Mouse (Mus musculus) monocyte, adult 5-6 weeks (primary cell): ENCODE data around the gene Lingo2. TPM values are rescaled to one million over a fixed set of nuclear protein-coding genes. Genes with fewer than 3 reads are reported as not detected.

ENCODE experiments used
- ATAC-seq: fragments of 153-309, 156-312 bp; replicated peaks from 2 replicates; pipeline ENCODE4 v1.8.0; 2017; ENCODE audit warnings: mild to moderate bottlenecking; ENCODE audit not compliant: low TSS enrichment, insufficient number of reproducible peaks, severe bottlenecking, poor library complexity, low FRiP score
- total RNA-seq: library from RNA; stranded (forward); fragments of 200-1000, 200-491, 200-594 nt; gene quantifications from 3 replicates; pipeline ENCODE4 v1.2.3, GENCODE M21; 2017

Gene Lingo2
- total RNA-seq, result not detected in 3 replicates

GRCm38 (mm10) chr4:36951150-36951954 lies at the start of gene Lingo2:
Gene Lingo2, minus strand, starts transcription at chr4:36951747.
- ATAC-seq, result no peak

DNA sequence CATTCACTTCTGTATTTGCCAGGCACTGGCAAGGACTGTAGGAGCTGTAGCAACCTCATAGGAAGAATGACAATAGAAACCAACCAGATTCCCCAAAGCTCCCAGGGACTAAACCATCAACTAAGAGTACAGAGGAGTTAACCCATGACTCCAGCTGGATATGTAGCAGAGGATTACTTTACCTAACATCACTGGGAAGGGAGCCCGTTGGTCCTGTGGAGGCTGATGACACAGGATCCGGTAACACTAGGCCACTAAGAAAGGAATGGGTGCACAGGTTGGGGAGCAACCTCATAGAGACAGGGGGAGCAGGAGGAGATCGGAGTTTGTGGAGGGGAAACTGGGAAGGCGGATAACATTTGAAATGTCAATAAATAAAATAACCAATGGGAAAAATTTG lies 21.8 kb upstream of the Lingo2 start:
- ATAC-seq, result no peak

DNA sequence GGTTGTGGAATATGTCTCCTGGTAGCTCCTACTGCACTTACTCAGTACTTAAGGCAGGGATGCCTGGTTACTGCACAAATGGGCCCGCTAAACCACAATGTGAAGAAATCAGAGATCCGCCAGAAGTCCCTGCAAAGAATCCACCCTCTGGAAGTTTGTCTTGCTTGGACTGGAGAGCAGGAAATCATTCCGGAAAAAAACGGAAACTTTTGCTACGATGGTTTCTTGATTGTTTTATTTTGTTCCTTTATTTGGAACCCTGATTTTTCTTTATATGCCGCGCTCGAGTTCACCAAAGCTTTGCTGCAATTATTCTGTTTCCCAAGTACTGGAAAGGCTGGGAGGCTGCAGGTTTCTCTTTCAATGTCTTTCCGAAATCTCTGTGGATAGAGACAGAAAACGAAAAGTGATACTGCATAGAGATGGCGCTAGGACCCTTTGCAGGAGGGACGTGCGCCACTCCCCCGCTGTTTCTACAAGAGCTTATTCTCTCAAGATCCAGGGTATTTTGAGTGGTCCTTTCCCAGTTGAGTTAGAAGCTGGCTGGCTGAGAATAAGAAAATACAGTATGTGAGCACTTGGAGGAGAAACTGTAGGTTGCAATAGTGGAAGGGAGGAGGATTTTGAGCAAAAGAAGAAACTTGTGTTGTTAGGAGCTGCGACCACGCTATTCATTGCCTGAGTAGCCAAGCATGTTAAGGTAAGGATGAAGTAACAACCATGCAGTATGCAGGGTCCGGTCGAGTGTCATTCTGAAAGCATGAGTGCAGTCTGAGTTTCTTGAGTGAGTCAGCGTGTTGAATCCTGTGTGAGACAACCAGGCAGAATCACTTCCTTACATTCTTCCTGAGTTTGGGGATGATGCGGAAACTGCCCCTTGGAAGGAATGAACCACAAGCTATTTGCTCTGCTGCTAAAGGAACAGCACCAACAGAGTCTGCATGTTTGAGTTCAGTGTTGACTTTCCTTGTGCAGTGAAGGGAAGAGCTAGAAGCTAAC lies 1.2 kb upstream of the Lingo2 start:
- no peak for ATAC-seq

- no peak for ATAC-seq
Measured at GRCm38 (mm10) chr4:36951955-36952215, 338 bp upstream of the Lingo2 start.

DNA sequence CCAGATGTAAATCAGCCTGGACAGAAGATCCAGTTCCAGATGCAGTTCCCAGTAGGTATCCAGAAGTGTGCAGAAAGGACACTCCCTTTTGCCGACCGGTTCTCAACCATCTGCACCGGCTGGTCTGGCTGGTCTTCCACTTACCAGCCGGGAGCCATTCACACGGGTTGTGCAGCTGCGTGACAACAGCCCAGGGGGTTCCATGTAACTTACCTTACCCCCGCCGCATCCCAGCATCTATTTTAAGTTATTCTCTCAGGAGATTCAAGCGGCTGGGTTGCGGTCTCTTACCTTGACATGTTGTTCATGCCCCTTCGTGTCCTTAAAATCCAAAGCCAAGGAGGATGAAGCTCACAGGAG lies 777 bp downstream of the Lingo2 start:
- ATAC-seq, result no peak

DNA sequence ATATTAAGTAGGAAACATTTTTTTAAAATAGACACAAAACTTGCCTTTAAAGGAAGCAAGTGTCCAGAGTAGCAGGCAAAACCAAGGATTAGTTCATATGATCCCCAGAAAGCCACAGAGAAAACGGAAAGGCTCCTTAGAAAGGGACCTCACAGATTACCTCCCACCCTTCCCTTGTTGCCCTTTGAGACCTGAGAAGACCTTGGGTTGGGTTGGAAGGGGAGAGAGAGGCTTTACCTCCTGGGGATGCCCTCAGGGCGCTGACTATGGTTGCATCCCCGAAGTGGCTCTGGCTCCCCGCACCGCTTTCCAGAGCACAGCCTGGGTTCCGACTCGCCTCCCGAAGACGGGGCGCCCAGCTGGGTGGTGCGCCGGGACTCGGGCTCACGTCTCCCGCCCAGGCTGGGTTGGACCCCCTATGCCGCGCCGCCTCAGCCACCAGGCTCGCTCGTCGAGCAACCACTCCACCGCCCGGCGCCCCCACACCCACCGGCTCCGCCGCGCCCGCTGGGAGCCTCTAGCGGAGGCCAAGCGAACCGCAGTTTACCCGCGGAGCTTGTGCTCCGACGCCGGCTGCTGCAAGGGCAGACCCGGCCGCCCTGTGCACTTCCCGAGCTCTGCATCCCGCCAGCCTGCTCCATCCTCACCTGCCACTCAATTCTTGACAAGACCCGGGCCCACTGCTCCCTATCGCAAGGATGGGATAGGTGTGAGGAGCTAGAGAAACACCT lies 1.4 kb downstream of the Lingo2 start:
- no peak for ATAC-seq

DNA sequence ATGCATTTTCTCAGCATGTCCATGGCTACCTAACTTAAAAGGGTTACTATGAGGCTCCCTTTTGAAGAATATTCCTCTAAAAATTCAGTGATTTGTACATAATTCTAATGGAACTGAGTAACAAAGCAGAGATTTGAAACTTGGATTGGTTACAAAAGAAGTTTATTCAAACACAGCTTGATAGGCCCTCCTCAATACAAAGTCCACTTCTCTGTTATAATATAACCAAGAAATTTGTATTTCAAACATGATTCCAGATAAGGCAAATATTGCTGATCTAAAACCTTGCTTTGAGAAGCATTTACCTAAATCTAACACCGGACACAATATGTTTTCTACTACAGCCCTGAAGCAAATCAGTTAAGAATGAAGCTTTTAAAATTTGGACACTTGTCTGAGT lies 60.7 kb downstream of the Lingo2 start:
- ATAC-seq, result no peak

DNA sequence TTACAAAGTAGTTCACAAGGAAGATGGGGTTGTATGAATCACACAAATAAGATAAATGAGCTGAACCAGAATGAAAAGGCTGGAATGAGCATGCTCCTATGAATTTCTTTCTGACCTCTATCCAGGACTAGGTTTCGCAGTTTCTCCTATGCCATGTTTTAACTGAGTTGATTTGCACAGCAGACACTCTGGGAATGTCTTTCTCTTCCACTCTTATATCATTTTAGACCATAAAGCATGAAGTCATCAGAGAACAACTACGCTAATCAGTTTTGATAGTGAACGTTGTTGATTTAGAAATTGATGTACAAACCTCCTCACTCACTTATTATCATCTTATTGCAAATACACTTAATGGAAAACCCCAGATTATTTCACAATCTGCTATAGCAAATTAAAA lies 61.2 kb downstream of the Lingo2 start:
- ATAC-seq, result no peak

DNA sequence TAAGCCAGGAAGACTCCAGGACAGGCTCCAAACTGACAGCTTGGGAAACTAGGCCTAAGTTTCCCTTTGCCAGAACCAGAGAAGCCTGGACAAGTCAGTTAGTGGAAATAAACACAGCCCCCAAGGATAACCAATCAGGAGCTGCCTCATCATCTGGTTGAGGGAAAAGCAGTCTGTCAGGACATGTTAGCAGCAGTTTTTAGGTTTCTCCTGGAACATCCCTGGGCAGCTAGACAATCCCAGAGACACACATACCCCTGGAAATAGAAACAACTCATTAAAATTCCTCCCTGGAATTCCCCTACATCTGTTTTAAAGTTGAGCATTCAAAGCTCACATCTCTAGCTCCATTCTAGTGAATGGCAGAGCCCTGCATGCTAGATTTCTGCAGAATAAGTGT lies 76.8 kb downstream of the Lingo2 start:
- ATAC-seq, result no peak

GRCm38 (mm10) chr4:36824982-36825381 lies 126.6 kb downstream of the Lingo2 start:
- ATAC-seq, result no peak

GRCm38 (mm10) chr4:36821914-36822313 lies 129.6 kb downstream of the Lingo2 start:
- ATAC-seq, result no peak

DNA sequence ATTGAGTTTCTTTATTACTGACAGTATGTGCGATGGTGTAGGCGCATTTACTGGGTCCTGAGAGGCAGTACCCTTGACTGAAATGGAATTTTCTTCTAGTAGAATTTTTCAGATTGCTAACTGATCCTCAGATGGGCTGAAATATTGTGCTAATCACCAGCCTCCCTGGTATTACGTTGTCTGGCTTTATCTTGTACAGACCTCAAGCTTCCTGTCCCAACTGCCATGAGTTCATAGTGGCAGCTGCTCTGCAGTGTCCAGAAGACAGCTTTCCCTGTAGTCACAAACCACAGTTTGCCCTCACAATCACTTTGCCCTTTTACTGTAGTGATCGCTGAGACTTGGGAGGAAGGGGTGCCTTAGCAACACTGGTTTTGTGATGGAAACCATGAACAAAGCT lies 176.5 kb downstream of the Lingo2 start:
- ATAC-seq, result no peak

GRCm38 (mm10) chr4:36730691-36731090 lies 220.9 kb downstream of the Lingo2 start:
- no peak for ATAC-seq

- ATAC-seq, result no peak
Measured at GRCm38 (mm10) chr4:36716411-36716810, 235.1 kb downstream of the Lingo2 start.

DNA sequence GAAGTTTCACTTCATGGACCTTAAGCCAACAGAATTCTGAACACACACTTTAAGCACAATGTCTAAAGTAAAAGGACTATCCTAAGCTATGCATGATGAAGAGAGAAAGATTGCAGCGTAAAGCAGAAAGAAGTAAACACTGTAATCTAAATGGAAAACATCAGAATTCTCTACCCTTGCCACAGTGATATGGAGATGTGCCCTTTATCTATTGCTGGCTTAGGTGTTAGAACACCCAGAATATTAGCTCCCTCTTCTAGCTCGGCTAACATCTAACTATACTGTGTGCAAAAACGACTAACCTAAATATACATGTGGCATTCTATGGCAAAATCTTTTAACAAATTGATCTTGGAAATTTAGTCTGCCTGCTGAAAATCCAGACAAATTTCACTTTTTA lies 252.7 kb downstream of the Lingo2 start:
- no peak for ATAC-seq

DNA sequence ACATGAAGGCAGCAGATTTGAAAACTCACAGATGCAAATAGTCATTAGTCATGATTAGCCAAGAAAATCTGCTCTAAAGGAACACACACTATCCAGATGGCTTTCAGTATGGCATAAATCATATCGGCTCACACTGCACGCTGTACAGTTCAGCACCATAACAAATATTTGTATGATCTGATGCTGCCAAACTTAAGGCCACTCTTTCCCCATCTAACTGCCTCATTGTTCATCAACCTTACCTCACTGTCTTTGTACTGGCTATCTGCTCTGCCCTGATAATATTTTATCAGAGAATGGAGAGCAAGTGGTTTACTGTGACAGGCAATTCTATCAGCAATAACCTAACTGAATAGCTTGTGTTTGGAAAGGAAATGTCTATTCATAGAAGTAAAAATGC lies 254.7 kb downstream of the Lingo2 start:
- no peak for ATAC-seq

DNA sequence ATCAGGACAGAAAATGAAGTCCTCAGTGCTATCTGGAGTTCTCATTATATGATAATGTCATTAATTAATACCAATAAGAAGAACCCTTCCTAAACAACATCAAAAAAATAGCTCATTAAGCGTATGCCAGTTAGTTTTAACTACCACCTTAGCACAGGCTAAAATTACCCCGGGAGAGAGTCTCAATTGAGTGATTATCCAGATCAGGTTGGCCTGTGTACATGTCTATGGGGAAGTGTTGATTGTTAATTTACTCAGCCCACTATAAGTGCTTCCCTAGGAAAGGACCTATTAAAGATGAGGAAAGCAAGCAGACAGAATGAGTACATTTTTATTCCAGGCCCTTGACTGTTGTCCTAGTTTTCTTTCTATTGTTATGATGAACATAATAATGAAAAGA lies 291.6 kb downstream of the Lingo2 start:
- ATAC-seq, result no peak

DNA sequence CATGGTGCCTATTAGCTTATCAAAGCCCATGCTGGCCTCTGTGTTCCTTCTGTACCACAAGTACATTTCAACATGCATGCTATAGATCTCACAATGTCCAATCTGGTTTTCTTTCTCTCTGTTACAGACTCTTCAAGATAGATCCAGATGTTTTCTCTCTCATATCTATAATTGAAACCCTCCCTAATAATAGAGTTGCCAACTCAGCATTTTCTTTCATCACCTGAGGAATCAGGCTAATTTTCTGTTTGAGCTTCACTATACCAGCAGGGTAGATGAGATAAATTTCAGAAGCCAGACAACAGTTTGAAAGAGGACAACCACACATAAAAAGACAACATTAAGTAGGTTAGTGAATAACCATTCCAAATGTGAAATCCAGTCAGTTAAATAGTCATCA lies 303.8 kb downstream of the Lingo2 start:
- no peak for ATAC-seq

- ATAC-seq, result no peak
Measured at GRCm38 (mm10) chr4:36635666-36636065, 315.9 kb downstream of the Lingo2 start.
